Mouse (Mus musculus) lung, adult 2 months (tissue): ENCODE measurements around the gene Gns.

Experiments used
- CTCF ChIP-seq: fragments of 200-500 bp; IDR thresholded peaks from 2 replicates; pipeline ENCODE4 v1.5.1; 2011; ENCODE audit warnings: mild to moderate bottlenecking, low read length, control low read depth; ENCODE audit not compliant: insufficient read depth
- POLR2A ChIP-seq: fragments of 200-500 bp; IDR thresholded peaks from 2 replicates; pipeline ENCODE4 v1.6.1; 2011; ENCODE audit warnings: low read depth, mild to moderate bottlenecking, control low read depth, low read length, borderline replicate concordance; ENCODE audit errors: extremely low read depth

- TF ChIP-seq CTCF (no peak), POLR2A (no peak)
These were observed 46.4 kb upstream of the Gns start for GRCm38 (mm10) chr10:121318397-121318950.
